Mouse (Mus musculus): ENCODE results near the gene Olfr1106. TPM values are rescaled to one million over a fixed set of nuclear protein-coding genes. Genes with fewer than 3 reads are reported as not detected.

Gene Olfr1106
- total RNA-seq (2021), result not detected
- long read RNA-seq, experiment 1, result 0 reads
- long read RNA-seq, experiment 2, result 0 reads

- no peak for TF ChIP-seq CTCF (IDR thresholded peaks at IDR 0.05)
- intact Hi-C loops (cut with DNase I), result no loop called here
- Histone ChIP-seq H3K4me3 (no peak within 1 kb of the TSS), H3K27ac (no peak within 1 kb of the TSS)
- DNase-seq (ENCODE audit: extremely low spot score in 1 of 2, low spot score in 2 of 2), result no peak
These were observed at the start of gene Olfr1106 for GRCm38 (mm10) chr2:87052173-87052572. Gene Olfr1106, minus strand, starts transcription at chr2:87052273.

- no peak within 1 kb of the TSS for H3K27ac ChIP-seq
- intact Hi-C loops (cut with DNase I), result no loop called here
- no peak for TF ChIP-seq CTCF (IDR thresholded peaks at IDR 0.05)
These were observed 43.8 kb upstream of the Olfr1106 start, which contains the start of gene Olfr1109 for GRCm38 (mm10) chr2:87095908-87096307. Gene Olfr1109, minus strand, starts transcription at chr2:87096008.

GRCm38 (mm10) chr2:87075717-87076116, 23.6 kb upstream of the Olfr1106 start, which contains the start of gene Olfr1107:
Gene Olfr1107, minus strand, starts transcription at chr2:87075817.
- no peak for TF ChIP-seq CTCF (IDR thresholded peaks at IDR 0.05)
- intact Hi-C loops (cut with DNase I), result no loop called here
- Histone ChIP-seq H3K4me3 (no peak within 1 kb of the TSS), H3K27ac (no peak within 1 kb of the TSS)
- no peak for DNase-seq (ENCODE audit: extremely low spot score in 1 of 2, low spot score in 2 of 2)

More at GRCm38 (mm10) chr2:87095908-87096307, 43.8 kb upstream of the Olfr1106 start, which contains the start of gene Olfr1109:
- no peak for DNase-seq (ENCODE audit: extremely low spot score in 1 of 2, low spot score in 2 of 2)
- no peak within 1 kb of the TSS for H3K4me3 ChIP-seq

GRCm38 (mm10) chr2:87036431-87036830, 15.6 kb downstream of the Olfr1106 start, which contains the start of gene Olfr1105:
Gene Olfr1105, minus strand, starts transcription at chr2:87036531.
- DNase-seq (ENCODE audit: extremely low spot score in 1 of 2, low spot score in 2 of 2), result no peak
- TF ChIP-seq CTCF (IDR thresholded peaks at IDR 0.05), result no peak
- Histone ChIP-seq H3K4me3 (no peak within 1 kb of the TSS), H3K27ac (no peak within 1 kb of the TSS)
- intact Hi-C loops (cut with DNase I), result no loop called here

GRCm38 (mm10) chr2:87026980-87027379, 25.1 kb downstream of the Olfr1106 start, which contains the start of gene Olfr1104:
Gene Olfr1104, minus strand, starts transcription at chr2:87027080.
- Histone ChIP-seq H3K27ac (no peak within 1 kb of the TSS), H3K4me3 (no peak within 1 kb of the TSS)
- no peak for DNase-seq (ENCODE audit: extremely low spot score in 1 of 2, low spot score in 2 of 2)
- TF ChIP-seq CTCF (IDR thresholded peaks at IDR 0.05), result no peak
- intact Hi-C loops (cut with DNase I), result no loop called here

GRCm38 (mm10) chr2:86998098-86998497, 54.0 kb downstream of the Olfr1106 start, which contains the start of gene Olfr1102:
Gene Olfr1102, plus strand, starts transcription at chr2:86998398.
- TF ChIP-seq CTCF (IDR thresholded peaks at IDR 0.05), result no peak
- H3K27ac ChIP-seq, result no peak within 1 kb of the TSS
- DNase-seq (ENCODE audit: extremely low spot score in 1 of 2, low spot score in 2 of 2), result no peak
- no peak within 1 kb of the TSS for H3K4me3 ChIP-seq
- intact Hi-C loops (cut with DNase I), result no loop called here

Other genes with a start within 250 kb of the Olfr1106 start
- not detected for gene Olfr141, start 242.3 kb downstream of the Olfr1106 start, total RNA-seq (2021)
- not detected for gene Olfr1094, start 227.6 kb downstream of the Olfr1106 start, total RNA-seq (2021)
- not detected for gene Olfr1095, start 200.6 kb downstream of the Olfr1106 start, total RNA-seq (2021)
- gene Gm13723, start 177.5 kb downstream of the Olfr1106 start, total RNA-seq (2021), result not detected
- gene Olfr1097, start 160.1 kb downstream of the Olfr1106 start, total RNA-seq (2021), result not detected
- not detected for gene Olfr1098, start 127.7 kb downstream of the Olfr1106 start, total RNA-seq (2021)
- gene Olfr1099, start 91.6 kb downstream of the Olfr1106 start, total RNA-seq (2021), result not detected
- gene Olfr1100, start 72.3 kb downstream of the Olfr1106 start, total RNA-seq (2021), result not detected
- gene Olfr1101, start 61.1 kb downstream of the Olfr1106 start, total RNA-seq (2021), result not detected
- gene Olfr1102, start 53.9 kb downstream of the Olfr1106 start, total RNA-seq (2021), result not detected
- not detected for gene Olfr1104, start 25.2 kb downstream of the Olfr1106 start, total RNA-seq (2021)
- not detected for gene Olfr1105, start 15.7 kb downstream of the Olfr1106 start, total RNA-seq (2021)
- gene Olfr1107, start 23.5 kb upstream of the Olfr1106 start, total RNA-seq (2021), result not detected
- gene Olfr1109, start 43.7 kb upstream of the Olfr1106 start, total RNA-seq (2021), result not detected
- gene Olfr259, start 62.3 kb upstream of the Olfr1106 start, total RNA-seq (2021), result not detected
- not detected for gene Olfr1110, start 88.0 kb upstream of the Olfr1106 start, total RNA-seq (2021)
- gene Olfr1111, start 100.4 kb upstream of the Olfr1106 start, total RNA-seq (2021), result not detected
- gene Olfr1112, start 135.5 kb upstream of the Olfr1106 start, total RNA-seq (2021), result not detected
- not detected for gene Olfr1113, start 156.7 kb upstream of the Olfr1106 start, total RNA-seq (2021)
- not detected for gene Olfr1115, start 195.7 kb upstream of the Olfr1106 start, total RNA-seq (2021)
- not detected for gene Olfr1116, start 215.3 kb upstream of the Olfr1106 start, total RNA-seq (2021)